Mouse (Mus musculus) liver, embryonic 14.5 days (tissue): ENCODE measurements around the gene Vill.

Experiments
- CTCF ChIP-seq: IDR thresholded peaks from 2 replicates; pipeline ENCODE4 v1.5.1; 2016; ENCODE audit warnings: antibody characterized with exemption, low read depth, control low read depth
- EP300 ChIP-seq: IDR thresholded peaks from 2 replicates; pipeline ENCODE4 v1.6.1; 2016; ENCODE audit warnings: antibody characterized with exemption, low read depth

- TF ChIP-seq CTCF (no peak), EP300 (no peak)
Measured at GRCm38 (mm10) chr9:119008871-119009270, 43.7 kb upstream of the Vill start.
